Mouse (Mus musculus): ENCODE data around the gene Rai2.

Rai2 gene

DNA sequence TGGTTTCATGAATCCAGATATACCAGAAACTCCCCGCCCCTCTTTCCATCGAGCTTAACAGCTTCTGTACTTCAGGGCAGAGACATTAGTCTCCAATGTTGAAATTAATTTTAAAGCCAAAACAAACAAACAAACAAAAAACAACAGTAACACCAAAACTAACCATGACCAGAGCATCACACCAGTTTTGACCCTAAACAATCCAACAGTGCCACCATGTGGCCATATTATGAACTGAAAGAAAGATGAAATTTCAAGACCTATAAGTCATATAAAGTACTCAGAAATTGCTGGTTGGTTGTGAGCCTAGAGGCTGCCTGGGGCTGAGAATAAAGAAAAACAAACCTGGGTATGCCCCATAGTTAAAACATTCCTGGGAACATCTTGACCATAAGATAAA is 109.3 kb downstream of the Rai2 start:
- DNase-seq (ENCODE audit: low read depth, low spot score), result peak; percentile 6

Measured in ES-CJ7 (cell line).